Mouse (Mus musculus): ENCODE measurements at regions not wholly inside any gene's neighbourhood (a gene's known extent, or its start where the extent isn't known, plus 50 kb on each side); places are given as distances from the start of the nearest gene placed in this dataset.

DNA sequence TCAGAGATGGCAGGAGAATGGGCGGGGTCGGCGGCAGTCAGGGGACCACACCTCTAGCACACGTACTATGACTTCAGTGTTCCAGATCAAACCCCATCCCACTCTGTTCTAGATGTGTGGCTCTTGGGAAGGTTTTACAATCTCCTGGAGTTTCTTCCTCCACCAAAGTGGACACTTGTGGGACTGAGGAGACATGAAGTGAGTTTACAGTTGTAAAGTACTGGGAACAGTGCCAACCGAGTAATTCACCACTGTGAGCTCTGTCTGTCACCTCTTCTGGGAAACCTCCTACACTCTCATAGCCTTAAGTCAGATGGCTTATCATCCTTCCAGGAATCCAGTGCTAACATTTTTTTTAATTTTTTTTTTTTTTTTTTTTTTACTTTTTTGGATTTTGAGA lies 209.1 kb downstream of the Xxylt1 start:
- Histone ChIP-seq H3K4me3 (ENCODE audit: low read length) (no peak overlapping the region), H3K36me3 (ENCODE audit: control insufficient read depth, insufficient read depth, low read length) (no peaks in the 10 kb centered on the region), H3K27me3 (ENCODE audit: control insufficient read depth, insufficient read depth, low read depth, low read length) (no peaks in the 10 kb centered on the region), H3K27ac (ENCODE audit: low read length) (no peak overlapping the region), H3K4me2 (ENCODE audit: low read depth, low read length) (no peak overlapping the region), H3K4me1 (replicated peaks; ENCODE audit: control insufficient read depth, insufficient read depth, low read length) (peaks cover 11% of the 10 kb centered on the region), H3K9me3 (ENCODE audit: control insufficient read depth, low read length) (peaks cover 2% of the 10 kb centered on the region; the same call in 1 of the 2 replicates), H3K9ac (ENCODE audit: low read length) (no peak overlapping the region)
- 73% methylated on average over 5 of the region's 5 CpGs for WGBS
- ATAC-seq (ENCODE audit: low read depth): peak; percentile 24; the same call in 1 of the 2 replicates

DNA sequence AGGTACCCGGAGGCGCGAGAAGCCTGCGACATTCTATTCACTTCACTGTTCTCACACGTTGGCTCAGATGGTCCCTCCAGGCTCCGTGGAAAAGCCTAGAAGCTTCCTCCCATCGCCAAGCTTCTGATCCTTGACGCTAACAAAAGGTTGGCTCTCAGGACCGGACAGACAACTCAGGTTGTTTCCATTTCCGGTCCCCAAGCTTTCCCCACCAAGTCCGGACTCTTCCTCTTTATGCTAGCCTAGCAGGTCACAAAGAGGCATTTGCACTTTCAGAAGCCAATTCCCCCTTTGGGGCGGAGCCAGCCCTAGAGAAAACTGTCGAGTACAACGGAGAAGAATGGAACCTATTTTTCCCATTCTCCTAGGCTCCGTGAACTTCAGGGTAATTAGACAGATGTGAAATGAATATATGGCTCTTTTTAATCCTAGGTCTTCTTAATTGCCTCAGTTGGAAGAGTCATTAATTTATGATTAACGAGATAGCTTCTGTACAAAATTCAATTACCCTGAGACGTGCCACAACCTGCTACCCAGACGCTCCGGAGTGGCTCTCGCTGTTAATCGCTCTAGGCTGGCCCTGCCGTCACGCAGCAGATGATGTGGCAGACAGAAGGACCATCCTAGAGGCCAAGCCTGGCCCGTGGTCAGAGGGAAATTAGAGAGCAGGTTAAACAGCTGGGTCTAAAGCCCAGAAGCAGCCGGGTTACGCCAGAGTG lies 207.6 kb downstream of the Xxylt1 start:
- H3K4me2 ChIP-seq (ENCODE audit: low read depth, low read length): peak overlapping the region; percentile 33
- H3K9me3 ChIP-seq (ENCODE audit: control insufficient read depth, low read length): no peaks in the 10 kb centered on the region
- H3K9ac ChIP-seq (ENCODE audit: low read length): peak overlapping the region; percentile 17; the same call in 1 of the 2 replicates
- H3K27me3 ChIP-seq (ENCODE audit: control insufficient read depth, insufficient read depth, low read depth, low read length): no peaks in the 10 kb centered on the region
- no peaks in the 10 kb centered on the region for H3K36me3 ChIP-seq (ENCODE audit: control insufficient read depth, insufficient read depth, low read length)
- no peak overlapping the region for H3K4me3 ChIP-seq (ENCODE audit: low read length)
- H3K4me1 ChIP-seq (replicated peaks; ENCODE audit: control insufficient read depth, insufficient read depth, low read length): peaks cover 11% of the 10 kb centered on the region
- no peak for ATAC-seq (ENCODE audit: low read depth)
- H3K27ac ChIP-seq (ENCODE audit: low read length): no peak overlapping the region
- 39% methylated on average over 26 of the region's 26 CpGs for WGBS

- Histone ChIP-seq H3K36me3 (ENCODE audit: control insufficient read depth, insufficient read depth, low read length) (no peaks in the 10 kb centered on the region), H3K9ac (ENCODE audit: low read length) (no peak overlapping the region), H3K4me2 (ENCODE audit: low read depth, low read length) (no peak overlapping the region), H3K27me3 (ENCODE audit: control insufficient read depth, insufficient read depth, low read depth, low read length) (no peaks in the 10 kb centered on the region), H3K4me1 (replicated peaks; ENCODE audit: control insufficient read depth, insufficient read depth, low read length) (peaks cover 11% of the 10 kb centered on the region), H3K4me3 (ENCODE audit: low read length) (no peak overlapping the region), H3K27ac (ENCODE audit: low read length) (no peak overlapping the region), H3K9me3 (ENCODE audit: control insufficient read depth, low read length) (no peaks in the 10 kb centered on the region)
- ATAC-seq (ENCODE audit: low read depth): no peak
- 68% methylated on average over 7 of the region's 7 CpGs for WGBS
Observed at GRCm38 (mm10) chr16:30875235-30875829, 205.9 kb downstream of the Xxylt1 start.

DNA sequence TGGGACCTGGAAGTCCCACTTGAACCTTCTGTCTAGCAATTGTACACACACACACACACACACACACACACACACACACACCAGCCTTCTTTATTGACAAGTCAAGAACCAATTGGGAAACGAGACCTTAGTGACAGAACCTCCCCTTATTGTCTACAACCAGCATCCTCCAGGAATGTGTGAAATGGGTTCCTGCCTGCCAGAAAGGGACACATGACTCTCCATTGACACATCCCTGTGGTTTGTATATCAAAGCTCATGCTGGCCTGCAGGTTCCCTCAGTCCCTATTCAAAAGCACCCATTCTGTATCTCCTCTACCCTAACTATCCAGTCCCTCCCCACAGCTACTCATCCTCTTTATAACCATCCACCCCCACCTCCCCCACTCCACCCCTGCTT lies 202.4 kb downstream of the Xxylt1 start:
- H3K4me3 ChIP-seq (ENCODE audit: low read length): no peak overlapping the region
- H3K27me3 ChIP-seq (ENCODE audit: control insufficient read depth, insufficient read depth, low read depth, low read length): no peaks in the 10 kb centered on the region
- no peak overlapping the region for H3K9ac ChIP-seq (ENCODE audit: low read length)
- no peak overlapping the region for H3K4me2 ChIP-seq (ENCODE audit: low read depth, low read length)
- H3K9me3 ChIP-seq (ENCODE audit: control insufficient read depth, low read length): no peaks in the 10 kb centered on the region
- no peaks in the 10 kb centered on the region for H3K36me3 ChIP-seq (ENCODE audit: control insufficient read depth, insufficient read depth, low read length)
- no peak for ATAC-seq (ENCODE audit: low read depth)
- WGBS: 73% methylated on average over 1 of the region's 1 CpGs
- no peak overlapping the region for H3K27ac ChIP-seq (ENCODE audit: low read length)
- H3K4me1 ChIP-seq (replicated peaks; ENCODE audit: control insufficient read depth, insufficient read depth, low read length): no peaks in the 10 kb centered on the region

GRCm38 (mm10) chr16:30879878-30880277 lies 201.4 kb downstream of the Xxylt1 start:
- Histone ChIP-seq H3K27ac (ENCODE audit: low read length) (no peak overlapping the region), H3K9me3 (ENCODE audit: control insufficient read depth, low read length) (no peaks in the 10 kb centered on the region), H3K4me1 (replicated peaks; ENCODE audit: control insufficient read depth, insufficient read depth, low read length) (no peaks in the 10 kb centered on the region), H3K27me3 (ENCODE audit: control insufficient read depth, insufficient read depth, low read depth, low read length) (no peaks in the 10 kb centered on the region), H3K36me3 (ENCODE audit: control insufficient read depth, insufficient read depth, low read length) (no peaks in the 10 kb centered on the region), H3K9ac (ENCODE audit: low read length) (no peak overlapping the region), H3K4me2 (ENCODE audit: low read depth, low read length) (no peak overlapping the region), H3K4me3 (ENCODE audit: low read length) (no peak overlapping the region)
- no peak for ATAC-seq (ENCODE audit: low read depth)
- 81% methylated on average over 1 of the region's 1 CpGs for WGBS

GRCm38 (mm10) chr16:30880682-30881081 lies 200.6 kb downstream of the Xxylt1 start:
- WGBS: 98% methylated on average over 3 of the region's 3 CpGs
- no peak for ATAC-seq (ENCODE audit: low read depth)

DNA sequence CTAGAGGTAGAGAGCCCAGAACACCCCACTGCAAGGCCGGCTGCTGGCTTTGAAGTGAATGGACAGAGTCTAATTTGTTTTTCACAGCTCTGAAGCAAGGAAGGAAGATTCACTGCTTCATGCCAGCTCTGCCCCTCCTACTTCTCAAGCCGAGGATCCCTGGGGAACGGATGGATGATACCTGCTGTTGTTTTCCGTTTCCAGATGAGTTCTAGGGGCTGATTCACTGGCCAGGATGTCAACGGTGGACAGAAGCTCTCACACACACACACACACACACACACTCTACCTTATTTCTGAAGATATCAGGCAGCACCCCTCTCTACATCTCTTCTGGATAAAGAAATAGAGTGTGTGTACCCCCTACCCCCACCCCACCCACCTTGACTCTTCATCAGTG lies 200.0 kb downstream of the Xxylt1 start:
- 64% methylated on average over 5 of the region's 5 CpGs for WGBS
- H3K27ac ChIP-seq (ENCODE audit: low read length): no peak overlapping the region
- no peak overlapping the region for H3K4me2 ChIP-seq (ENCODE audit: low read depth, low read length)
- H3K27me3 ChIP-seq (ENCODE audit: control insufficient read depth, insufficient read depth, low read depth, low read length): no peaks in the 10 kb centered on the region
- no peak overlapping the region for H3K4me3 ChIP-seq (ENCODE audit: low read length)
- no peaks in the 10 kb centered on the region for H3K36me3 ChIP-seq (ENCODE audit: control insufficient read depth, insufficient read depth, low read length)
- no peak for ATAC-seq (ENCODE audit: low read depth)
- H3K9me3 ChIP-seq (ENCODE audit: control insufficient read depth, low read length): no peaks in the 10 kb centered on the region
- H3K4me1 ChIP-seq (replicated peaks; ENCODE audit: control insufficient read depth, insufficient read depth, low read length): no peaks in the 10 kb centered on the region
- H3K9ac ChIP-seq (ENCODE audit: low read length): no peak overlapping the region

More at GRCm38 (mm10) chr16:30880682-30881081, 200.6 kb downstream of the Xxylt1 start:
- Histone ChIP-seq H3K4me1 (replicated peaks; ENCODE audit: control insufficient read depth, insufficient read depth, low read length) (no peaks in the 10 kb centered on the region), H3K4me3 (ENCODE audit: low read length) (no peak overlapping the region), H3K9me3 (ENCODE audit: control insufficient read depth, low read length) (no peaks in the 10 kb centered on the region), H3K4me2 (ENCODE audit: low read depth, low read length) (no peak overlapping the region), H3K36me3 (ENCODE audit: control insufficient read depth, insufficient read depth, low read length) (no peaks in the 10 kb centered on the region), H3K27me3 (ENCODE audit: control insufficient read depth, insufficient read depth, low read depth, low read length) (no peaks in the 10 kb centered on the region), H3K27ac (ENCODE audit: low read length) (no peak overlapping the region), H3K9ac (ENCODE audit: low read length) (no peak overlapping the region)

DNA sequence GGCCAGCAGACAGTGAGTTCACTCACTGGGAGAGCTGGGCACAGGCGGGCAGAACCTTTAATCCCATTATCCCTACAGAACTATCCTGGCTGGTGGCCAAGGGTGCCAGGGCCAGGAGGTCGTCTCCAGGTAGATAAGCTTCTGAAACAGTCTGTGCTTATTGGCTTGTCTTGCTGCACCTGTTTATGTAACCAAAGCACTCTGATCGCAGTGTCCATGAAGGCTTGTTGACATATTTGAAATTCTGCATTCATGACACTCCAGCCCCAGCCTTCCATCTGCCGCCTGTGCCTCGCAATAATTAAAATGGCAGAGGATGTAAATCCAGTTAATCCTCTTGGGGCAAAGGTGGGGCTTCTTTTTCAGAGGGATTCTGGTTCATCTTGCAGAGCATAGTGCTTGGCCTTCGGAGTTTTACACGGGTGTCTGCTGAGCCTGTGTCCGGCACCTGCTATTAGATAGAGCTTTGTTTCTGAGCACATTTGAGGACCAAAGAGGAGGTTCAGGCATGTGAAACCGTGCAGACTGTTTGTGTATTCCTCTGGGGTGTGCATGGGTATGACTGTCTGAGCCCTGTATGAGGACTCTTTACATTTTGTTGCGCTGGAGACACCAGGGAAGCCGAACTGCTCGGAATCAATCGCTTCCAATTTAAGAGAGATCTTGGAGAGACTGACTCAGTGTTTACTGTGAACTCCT lies 197.6 kb downstream of the Xxylt1 start:
- Histone ChIP-seq H3K4me3 (ENCODE audit: low read length) (no peak overlapping the region), H3K27me3 (ENCODE audit: control insufficient read depth, insufficient read depth, low read depth, low read length) (no peaks in the 10 kb centered on the region), H3K27ac (ENCODE audit: low read length) (no peak overlapping the region), H3K9me3 (ENCODE audit: control insufficient read depth, low read length) (no peaks in the 10 kb centered on the region), H3K4me2 (ENCODE audit: low read depth, low read length) (no peak overlapping the region), H3K36me3 (ENCODE audit: control insufficient read depth, insufficient read depth, low read length) (no peaks in the 10 kb centered on the region), H3K4me1 (replicated peaks; ENCODE audit: control insufficient read depth, insufficient read depth, low read length) (no peaks in the 10 kb centered on the region), H3K9ac (ENCODE audit: low read length) (no peak overlapping the region)
- ATAC-seq (ENCODE audit: low read depth): no peak
- 49% methylated on average over 13 of the region's 13 CpGs for WGBS

GRCm38 (mm10) chr16:30884189-30884551 lies 197.1 kb downstream of the Xxylt1 start:
- Histone ChIP-seq H3K36me3 (ENCODE audit: control insufficient read depth, insufficient read depth, low read length) (no peaks in the 10 kb centered on the region), H3K4me3 (ENCODE audit: low read length) (no peak overlapping the region), H3K4me1 (replicated peaks; ENCODE audit: control insufficient read depth, insufficient read depth, low read length) (no peaks in the 10 kb centered on the region), H3K27me3 (ENCODE audit: control insufficient read depth, insufficient read depth, low read depth, low read length) (no peaks in the 10 kb centered on the region), H3K9ac (ENCODE audit: low read length) (no peak overlapping the region), H3K4me2 (ENCODE audit: low read depth, low read length) (no peak overlapping the region), H3K27ac (ENCODE audit: low read length) (no peak overlapping the region), H3K9me3 (ENCODE audit: control insufficient read depth, low read length) (no peaks in the 10 kb centered on the region)
- ATAC-seq (ENCODE audit: low read depth): no peak
- 45% methylated on average over 6 of the region's 6 CpGs for WGBS

All from lung, embryonic 16.5 days (tissue).